Mouse (Mus musculus) megakaryocyte, embryonic 14.5 days (primary cell): ENCODE measurements around the gene Myadml2. TPM values are rescaled to one million over a fixed set of nuclear protein-coding genes. Genes with fewer than 3 reads are reported as not detected.

Source experiments
- H3K27me3 ChIP-seq: replicated peaks from 2 replicates; pipeline ENCODE3; 2012; ENCODE audit warnings: inconsistent platforms
- H3K36me3 ChIP-seq: replicated peaks from 2 replicates; pipeline ENCODE3; 2012; ENCODE audit warnings: low read length, inconsistent platforms, mixed read lengths
- H3K4me1 ChIP-seq: 2 replicates; pipeline ENCODE4 v1.6.1; 2012; ENCODE audit warnings: inconsistent platforms
- H3K4me3 ChIP-seq: replicated peaks from 2 replicates; pipeline ENCODE3; 2012; ENCODE audit warnings: moderate library complexity, mild to moderate bottlenecking, inconsistent platforms
- H3K9me3 ChIP-seq: 2 replicates; pipeline ENCODE4 v1.6.1; 2012; ENCODE audit warnings: inconsistent platforms
- FLI1 ChIP-seq: IDR thresholded peaks from 2 replicates; pipeline ENCODE4 v1.6.1; 2012; ENCODE audit warnings: low read length, inconsistent platforms, mixed read lengths
- GATA1 ChIP-seq: IDR thresholded peaks from 3 replicates; pipeline ENCODE4 v1.6.1; 2012; ENCODE audit warnings: mixed read lengths, low read length, inconsistent platforms, borderline replicate concordance
- polyA plus RNA-seq: library from polyadenylated mRNA; stranded (reverse); fragments of >175 nt; gene quantifications from 2 replicates; pipeline ENCODE4 v1.2.3, GENCODE M21; 2012; ENCODE audit warnings: low replicate concordance; ENCODE audit not compliant: insufficient read depth

Myadml2 gene
- polyA plus RNA-seq, 1 experiment: 0.44 TPM

DNA sequence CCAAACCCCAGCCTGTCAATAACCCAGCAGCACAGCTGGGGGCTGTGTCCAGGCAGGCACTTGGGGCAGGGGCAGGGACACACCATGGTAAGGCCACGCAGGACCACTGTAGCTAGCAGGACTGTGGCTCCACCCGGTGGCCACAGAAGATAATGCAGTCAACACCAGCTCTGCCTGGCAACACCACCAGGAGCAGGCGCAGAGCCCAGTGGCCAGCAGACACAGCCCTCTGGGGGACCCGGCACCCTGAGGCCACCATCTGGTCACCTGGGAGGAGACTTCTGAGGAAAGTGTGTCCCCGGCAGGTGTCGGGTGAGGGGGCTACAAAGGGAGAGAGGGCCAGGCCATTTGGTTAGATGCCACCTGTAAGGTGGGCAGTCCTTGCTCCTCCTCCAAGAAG is 35.2 kb downstream of the Myadml2 start:
- peak overlapping the region; percentile 5 for H3K4me3 ChIP-seq
- H3K27me3 ChIP-seq: no peaks in the 10 kb centered on the region
- peaks cover 85% of the 10 kb centered on the region for H3K36me3 ChIP-seq
- no peak for TF ChIP-seq GATA1
- no peak for TF ChIP-seq FLI1
- H3K4me1 ChIP-seq: peaks cover 85% of the 10 kb centered on the region
- no peaks in the 10 kb centered on the region for H3K9me3 ChIP-seq

DNA sequence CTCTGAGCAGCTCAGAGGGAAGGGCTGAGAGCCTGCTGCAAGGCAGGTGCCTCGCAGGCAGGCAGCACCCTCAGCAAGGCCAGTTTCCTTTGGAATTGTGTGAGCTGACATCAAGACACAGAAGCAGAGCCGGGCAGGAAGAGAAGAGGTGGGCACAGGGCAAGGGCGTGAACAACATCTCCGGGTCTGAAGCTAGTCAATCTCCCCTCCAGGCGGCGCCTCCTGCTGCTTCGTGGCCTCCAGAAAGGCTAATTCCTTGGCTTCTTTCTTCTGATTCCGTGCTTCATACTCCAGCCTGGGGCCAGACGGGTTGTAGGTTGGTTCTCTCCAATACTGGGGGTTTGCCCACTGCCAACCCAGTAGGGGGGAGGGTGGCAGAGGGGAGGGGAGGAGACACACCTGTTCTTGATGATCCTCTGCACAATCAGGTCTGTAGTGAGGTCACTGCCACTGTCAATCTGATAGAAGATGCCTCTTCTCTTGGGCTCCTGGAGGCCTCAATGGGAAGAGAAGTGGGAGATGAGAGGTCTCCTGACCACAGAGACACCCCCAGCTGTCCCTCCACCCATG is 37.4 kb downstream of the Myadml2 start:
- TF ChIP-seq FLI1 (no peak), GATA1 (no peak)

DNA sequence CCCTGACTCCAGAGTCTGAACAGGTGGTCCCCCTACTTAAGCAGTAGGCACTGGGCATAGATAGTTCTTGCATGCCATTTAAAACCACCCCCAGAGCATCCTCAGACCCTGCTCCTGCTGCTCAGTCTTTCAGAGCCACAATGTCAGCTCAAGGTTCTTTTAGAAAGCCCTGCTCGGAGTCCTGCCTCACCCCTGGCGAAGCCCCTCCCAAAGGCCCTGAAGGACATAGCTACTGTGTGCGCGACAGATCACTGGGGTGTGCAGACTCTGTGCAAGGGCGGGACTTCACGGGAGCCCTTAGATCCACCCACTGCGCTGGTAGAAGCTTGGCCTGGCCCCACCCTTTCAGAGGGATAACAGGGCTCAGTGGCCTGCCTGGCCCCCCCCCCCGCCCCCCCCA is 38.7 kb downstream of the Myadml2 start:
- Histone ChIP-seq H3K4me1 (peaks cover 82% of the 10 kb centered on the region), H3K4me3 (no peak overlapping the region), H3K27me3 (no peaks in the 10 kb centered on the region), H3K9me3 (no peaks in the 10 kb centered on the region), H3K36me3 (peaks cover 98% of the 10 kb centered on the region)
- no peak for TF ChIP-seq FLI1
- TF ChIP-seq GATA1: no peak

More for the DNA sequence above, 37.4 kb downstream of the Myadml2 start:
- Histone ChIP-seq H3K9me3 (no peaks in the 10 kb centered on the region), H3K36me3 (peaks cover 97% of the 10 kb centered on the region), H3K4me1 (peaks cover 86% of the 10 kb centered on the region), H3K27me3 (no peaks in the 10 kb centered on the region), H3K4me3 (no peak overlapping the region)

DNA sequence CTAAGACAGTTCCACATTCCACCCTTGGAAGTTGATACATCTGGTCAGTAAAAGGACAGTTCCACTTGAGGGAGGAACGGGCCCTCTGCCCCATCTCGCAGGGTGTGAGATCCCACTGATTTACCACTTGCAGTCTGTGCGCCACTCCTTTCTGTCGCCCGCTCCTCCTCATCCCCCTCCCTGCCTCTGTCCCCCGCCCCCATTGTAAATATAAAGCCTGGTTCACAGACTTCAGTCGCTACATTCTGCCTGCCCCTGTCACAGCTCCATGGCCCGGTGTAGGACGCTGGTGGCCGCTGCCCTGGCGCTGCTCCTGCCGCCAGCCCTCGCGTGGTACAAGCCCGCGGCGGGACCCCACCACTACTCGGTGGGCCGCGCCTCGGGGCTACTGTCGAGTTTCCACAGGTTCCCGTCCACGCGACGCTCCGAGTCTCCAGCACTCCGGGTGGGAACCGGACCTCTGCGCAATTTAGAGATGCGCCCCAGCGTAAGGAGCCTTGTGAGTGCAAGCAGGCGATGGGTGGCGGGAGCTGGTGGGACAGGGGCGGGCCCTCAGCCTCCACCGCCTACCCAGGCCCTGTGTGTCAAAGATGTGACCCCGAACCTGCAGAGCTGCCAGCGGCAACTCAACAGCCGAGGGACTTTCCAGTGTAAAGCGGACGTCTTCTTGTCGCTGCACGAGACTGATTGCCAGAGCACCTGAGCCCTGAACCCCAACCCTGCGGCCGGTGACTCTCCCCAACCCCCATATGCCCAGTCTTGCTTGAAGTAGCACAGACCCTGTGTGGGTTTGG is 39.5 kb downstream of the Myadml2 start, which contains the start of gene Npb:
TSS of gene Npb (plus strand) at position 237 of the 794 bp plus-strand sequence.
- H3K27me3 ChIP-seq: no peaks in the 10 kb centered on the region
- peaks cover 73% of the 10 kb centered on the region for H3K4me1 ChIP-seq
- peaks cover 98% of the 10 kb centered on the region for H3K36me3 ChIP-seq
- H3K9me3 ChIP-seq: no peaks in the 10 kb centered on the region
- no peak within 1 kb of the TSS for H3K4me3 ChIP-seq
- TF ChIP-seq FLI1 (no peak), GATA1 (no peak)

DNA sequence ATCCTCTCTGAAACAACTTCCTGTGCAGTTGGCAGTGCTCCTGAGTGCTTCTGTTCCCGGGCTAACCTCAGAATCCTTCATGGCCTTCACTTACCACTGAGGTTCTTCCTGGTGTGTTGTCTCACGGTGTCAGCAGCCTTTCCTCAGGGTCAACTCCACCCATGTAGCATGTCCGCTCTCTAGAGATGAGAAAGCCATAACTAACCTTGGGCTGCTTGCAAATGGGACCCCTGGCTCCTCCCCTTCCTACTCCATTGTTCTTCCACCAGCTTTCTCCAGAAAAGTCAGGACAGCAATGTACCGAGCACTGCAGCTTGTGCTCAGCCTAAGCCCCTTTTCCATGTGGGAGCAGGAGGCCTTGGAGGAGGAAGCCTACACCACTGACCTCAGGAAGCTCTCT is 41.2 kb downstream of the Myadml2 start:
- no peaks in the 10 kb centered on the region for H3K27me3 ChIP-seq
- H3K36me3 ChIP-seq: peaks cover 98% of the 10 kb centered on the region
- no peaks in the 10 kb centered on the region for H3K9me3 ChIP-seq
- no peak overlapping the region for H3K4me3 ChIP-seq
- no peak for TF ChIP-seq GATA1
- TF ChIP-seq FLI1: no peak
- peaks cover 63% of the 10 kb centered on the region for H3K4me1 ChIP-seq

DNA sequence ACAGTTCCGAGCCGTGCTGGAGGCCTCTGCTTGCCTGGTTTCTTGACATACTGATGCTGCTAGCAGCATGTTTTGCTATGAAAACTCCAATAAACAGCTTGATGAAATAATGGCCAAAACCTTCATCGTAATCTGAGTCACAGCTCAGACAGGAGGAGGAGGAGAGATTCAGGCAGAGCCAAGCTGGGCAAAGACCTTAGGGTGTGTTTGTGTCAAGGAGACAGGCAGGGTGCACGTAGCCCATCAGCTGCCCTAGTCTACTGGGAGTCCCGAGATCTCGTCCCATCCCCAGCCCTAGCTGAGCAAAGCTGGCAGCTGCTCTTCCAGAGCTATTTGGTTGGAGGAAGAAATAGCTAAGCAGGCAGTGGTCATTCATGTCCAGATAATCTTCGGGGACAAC is 42.3 kb downstream of the Myadml2 start:
- TF ChIP-seq GATA1: no peak
- no peak for TF ChIP-seq FLI1
- Histone ChIP-seq H3K9me3 (no peaks in the 10 kb centered on the region), H3K4me1 (peaks cover 56% of the 10 kb centered on the region), H3K4me3 (no peak overlapping the region), H3K27me3 (no peaks in the 10 kb centered on the region), H3K36me3 (peaks cover 95% of the 10 kb centered on the region)

DNA sequence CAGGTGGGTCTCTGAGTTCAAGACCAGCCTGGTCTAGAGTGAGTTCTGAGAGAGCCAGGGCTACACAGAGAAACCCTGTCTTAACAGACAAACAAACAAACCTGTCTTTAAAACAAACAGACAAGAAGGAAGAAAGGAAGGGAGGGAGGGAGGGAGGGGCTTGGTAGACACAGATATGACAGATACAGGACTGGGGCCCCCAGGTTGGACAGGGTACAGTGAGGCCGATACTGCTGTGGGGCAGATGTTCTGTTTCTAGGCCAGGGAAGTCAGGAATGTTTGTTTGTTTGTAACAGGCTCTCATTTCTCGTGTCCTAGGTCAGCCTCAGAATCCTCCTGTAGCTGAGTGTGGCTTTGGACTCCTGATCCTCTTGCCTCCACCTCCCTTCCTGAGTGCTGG is 44.4 kb downstream of the Myadml2 start:
- no peak overlapping the region for H3K4me3 ChIP-seq
- H3K36me3 ChIP-seq: peaks cover 85% of the 10 kb centered on the region
- no peaks in the 10 kb centered on the region for H3K27me3 ChIP-seq
- peaks cover 59% of the 10 kb centered on the region for H3K4me1 ChIP-seq
- no peak for TF ChIP-seq FLI1
- TF ChIP-seq GATA1: no peak
- H3K9me3 ChIP-seq: no peaks in the 10 kb centered on the region

DNA sequence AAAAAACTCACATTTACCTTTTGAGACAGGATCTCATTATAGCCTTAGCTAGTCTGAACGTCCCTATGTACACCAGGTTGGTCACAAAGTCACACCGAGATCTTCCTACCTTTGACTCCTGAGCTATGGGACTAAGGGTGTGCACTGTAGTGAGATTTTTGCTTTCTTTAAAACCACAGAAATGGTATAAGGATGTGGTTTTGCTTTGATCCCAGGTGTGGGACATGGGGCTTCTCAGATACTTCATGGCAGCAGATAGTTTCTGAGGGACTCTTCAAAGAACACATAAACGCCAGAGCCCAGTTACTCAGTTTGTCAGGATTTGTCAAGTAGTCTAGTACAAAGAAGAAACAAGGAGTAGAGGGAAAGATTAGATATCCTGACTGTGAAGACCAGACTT is 47.2 kb downstream of the Myadml2 start:
- TF ChIP-seq FLI1: no peak
- TF ChIP-seq GATA1: no peak
- Histone ChIP-seq H3K4me3 (no peak overlapping the region), H3K9me3 (no peaks in the 10 kb centered on the region), H3K4me1 (peaks cover 54% of the 10 kb centered on the region), H3K36me3 (peaks cover 66% of the 10 kb centered on the region), H3K27me3 (no peaks in the 10 kb centered on the region)

DNA sequence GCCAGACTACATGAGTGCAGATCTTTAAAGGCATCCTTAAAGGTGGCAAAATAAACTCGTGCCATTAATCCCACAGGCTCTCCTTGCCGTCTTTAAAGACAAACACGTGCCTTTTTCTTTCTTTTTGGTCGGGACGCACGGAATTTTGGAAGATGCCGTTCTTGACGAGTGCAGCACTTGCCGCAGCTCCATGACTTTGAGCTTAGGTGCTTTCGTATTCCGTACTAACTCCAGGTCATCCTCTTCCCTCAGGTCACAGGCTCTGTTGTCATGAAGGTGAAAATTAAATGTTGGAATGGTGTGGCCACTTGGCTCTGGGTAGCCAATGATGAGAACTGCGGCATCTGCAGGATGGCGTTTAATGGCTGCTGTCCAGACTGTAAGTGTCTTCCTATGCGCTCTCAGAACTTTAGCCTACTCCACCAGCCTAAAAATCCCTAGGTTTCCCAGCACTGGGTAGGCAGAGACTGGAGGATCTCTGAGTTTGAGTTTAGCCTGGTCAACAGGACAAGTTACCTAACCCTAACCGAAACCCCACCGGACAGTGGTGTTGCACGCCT is 48.9 kb downstream of the Myadml2 start:
- Histone ChIP-seq H3K27me3 (no peaks in the 10 kb centered on the region), H3K36me3 (peaks cover 64% of the 10 kb centered on the region), H3K4me1 (peaks cover 62% of the 10 kb centered on the region), H3K9me3 (no peaks in the 10 kb centered on the region), H3K4me3 (peak overlapping the region; percentile 96)
- no peak for TF ChIP-seq GATA1

DNA sequence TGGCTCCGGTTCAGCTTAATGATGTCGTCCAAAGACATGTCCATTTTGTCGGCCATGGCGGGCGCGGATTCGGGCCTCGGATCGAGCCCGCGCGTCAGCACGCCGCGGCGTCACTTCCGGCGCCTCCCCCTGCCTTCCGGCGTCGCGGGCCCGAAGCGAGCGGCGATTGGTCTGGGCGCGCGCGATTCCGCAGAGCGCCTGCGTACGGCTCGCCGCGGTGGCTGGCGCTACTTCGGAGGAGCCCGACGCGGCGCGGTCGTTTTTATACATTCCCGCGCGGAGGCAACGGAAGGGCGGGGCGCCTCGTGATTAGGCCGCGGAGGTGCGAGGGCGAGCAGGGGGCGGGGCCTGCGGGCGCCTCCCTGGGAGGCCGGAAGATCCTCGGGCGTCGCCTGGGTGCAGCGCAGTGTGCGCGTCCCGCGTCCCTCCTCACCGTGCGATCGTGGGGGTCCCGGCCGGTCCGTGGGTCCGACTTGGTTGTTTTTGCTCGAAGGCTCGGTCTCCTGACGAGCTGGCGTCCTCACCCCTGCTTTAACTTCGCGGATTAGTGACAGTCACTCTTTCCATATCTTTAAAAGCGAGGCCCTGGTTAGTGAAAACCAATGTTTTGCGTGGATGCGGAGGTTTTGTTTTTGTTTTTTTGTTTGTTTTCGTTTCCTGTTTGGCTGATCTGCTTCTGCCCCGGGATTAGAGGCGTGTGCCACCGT is 49.5 kb downstream of the Myadml2 start, which contains the start of the genes Alyref and Anapc11:
TSS of gene Alyref (minus strand) at position 83 of the 707 bp plus-strand sequence.
TSS of gene Anapc11 (plus strand) at position 139 of the 707 bp plus-strand sequence.
- peak within 1 kb of the TSS; percentile 96 for H3K4me3 ChIP-seq
- H3K36me3 ChIP-seq: peaks cover 64% of the 10 kb centered on the region

More for the DNA sequence above, 49.5 kb downstream of the Myadml2 start, which contains the start of the genes Alyref and Anapc11:
- Histone ChIP-seq H3K4me1 (peaks cover 66% of the 10 kb centered on the region), H3K27me3 (no peaks in the 10 kb centered on the region), H3K9me3 (no peaks in the 10 kb centered on the region)
- TF ChIP-seq GATA1: no peak
- peak; percentile 90; the same call in 1 of the 2 replicates for TF ChIP-seq FLI1
